In the genomic region with DNA sequence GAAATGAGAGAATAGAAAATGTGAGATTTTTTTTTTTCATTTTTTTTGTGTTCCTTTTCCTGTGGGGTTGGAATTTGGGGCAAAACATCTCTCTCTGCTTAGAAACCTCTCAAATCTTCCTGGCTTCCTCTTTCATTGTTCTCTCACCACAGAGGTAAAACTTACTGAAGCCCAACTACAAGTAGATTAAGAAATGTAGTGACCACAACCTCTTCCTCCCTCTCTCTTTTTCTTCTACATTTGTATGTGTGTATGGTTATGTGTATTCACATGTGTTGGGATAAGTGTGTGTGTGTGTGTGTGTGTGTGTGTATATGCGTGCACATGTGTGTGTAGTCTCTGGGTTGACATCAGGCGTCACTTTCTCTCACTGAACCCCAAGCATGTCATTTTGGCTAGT, we compare ENCODE assay signal across 16 mouse cellular contexts.
"Had no signal": no experiment of that assay in that cellular context is flagged by ENCODE, and none has a peak within 500 bp of the region (broad histone marks: within the 10 kb centered on the region; RNA-seq: fewer than 3 reads in every experiment).

No protein-coding gene starts in this region.

- H3K36me3 ChIP-seq: midbrain, embryonic 10.5 days; midbrain, embryonic 12.5 days; midbrain, embryonic 15.5 days; neural tube, embryonic 13.5 days; neural tube, embryonic 15.5 days; stomach, embryonic 15.5 days had no signal

- H3K4me2 ChIP-seq: lung, embryonic 14.5 days; midbrain, embryonic 12.5 days; midbrain, embryonic 15.5 days; neural tube, embryonic 13.5 days; neural tube, embryonic 15.5 days; stomach, embryonic 15.5 days had no signal

- H3K27me3 ChIP-seq: midbrain, embryonic 15.5 days; neural tube, embryonic 13.5 days; neural tube, embryonic 15.5 days; stomach, embryonic 15.5 days had no signal

- DNase-seq: lung, adult 18-20 months; lung, embryonic 14.5 days; lung, postnatal 10 days; lung, postnatal 4 days; right cerebral cortex, postnatal 14 days; thymus, postnatal 14 days; thymus, postnatal 36 days had no signal

- H3K27ac ChIP-seq: liver, embryonic 14.5 days; midbrain, embryonic 10.5 days; midbrain, embryonic 12.5 days; midbrain, embryonic 15.5 days; neural tube, embryonic 13.5 days; neural tube, embryonic 15.5 days; stomach, embryonic 15.5 days; stomach, postnatal 0 days had no signal

- H3K9ac ChIP-seq: liver, embryonic 14.5 days; lung, embryonic 14.5 days; midbrain, embryonic 12.5 days; midbrain, embryonic 15.5 days; neural tube, embryonic 13.5 days; neural tube, embryonic 15.5 days; stomach, embryonic 15.5 days had no signal

- H3K4me1 ChIP-seq: midbrain, embryonic 10.5 days; midbrain, embryonic 15.5 days; neural tube, embryonic 15.5 days had no signal

- H3K9me3 ChIP-seq: midbrain, embryonic 10.5 days; midbrain, embryonic 12.5 days; midbrain, embryonic 15.5 days; neural tube, embryonic 13.5 days; neural tube, embryonic 15.5 days; stomach, embryonic 15.5 days had no signal

- ATAC-seq: midbrain, embryonic 15.5 days had no signal

- H3K4me3 ChIP-seq: midbrain, embryonic 10.5 days; midbrain, embryonic 12.5 days; midbrain, embryonic 15.5 days; myocyte; neural tube, embryonic 13.5 days; neural tube, embryonic 15.5 days; stomach, embryonic 15.5 days had no signal
